Mouse (Mus musculus) G1E-ER4 (cell line): Measurements from ENCODE around the gene Edn3. TPM values are rescaled to one million over a fixed set of nuclear protein-coding genes. Genes with fewer than 3 reads are reported as not detected.

ENCODE experiments used
- GATA1 ChIP-seq: IDR thresholded peaks from one replicate; pipeline ENCODE4 v1.8.0; 2012; ENCODE audit warnings: low read length, inconsistent platforms
- polyA plus RNA-seq: library from polyadenylated mRNA; stranded (reverse); fragments of >175 nt; gene quantifications from 2 replicates; pipeline ENCODE4 v1.2.3, GENCODE M21; 2012

The Edn3 gene
- polyA plus RNA-seq, 1 experiment = not detected

- TF ChIP-seq GATA1 = no peak
These were observed 14.0 kb downstream of the Edn3 start for GRCm38 (mm10) chr2:174774177-174775111.

- no peak for TF ChIP-seq GATA1
These were observed 21.6 kb downstream of the Edn3 start for GRCm38 (mm10) chr2:174782016-174782415.

DNA sequence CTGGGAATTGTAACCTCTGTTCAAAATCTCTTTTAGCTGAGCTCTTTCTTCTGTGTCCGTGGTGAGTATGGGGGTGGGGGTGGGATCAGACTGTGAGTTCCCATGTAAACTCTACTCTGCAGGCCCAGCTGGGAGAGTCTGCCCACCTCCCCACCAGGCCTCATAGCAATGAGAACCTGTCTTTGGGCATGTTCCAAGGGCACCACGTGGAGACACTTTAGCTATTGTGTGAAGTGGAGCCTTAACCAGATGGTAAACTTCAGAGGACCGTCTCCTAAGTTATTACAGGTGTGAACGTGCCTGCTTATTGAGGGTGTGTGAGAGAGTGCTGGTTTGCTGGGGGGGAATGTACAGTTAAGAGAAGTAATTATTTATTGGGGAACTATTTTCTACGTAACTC, 22.5 kb downstream of the Edn3 start:
- TF ChIP-seq GATA1 = no peak

- TF ChIP-seq GATA1 = no peak
These were observed 28.4 kb downstream of the Edn3 start for GRCm38 (mm10) chr2:174788830-174789229.

DNA sequence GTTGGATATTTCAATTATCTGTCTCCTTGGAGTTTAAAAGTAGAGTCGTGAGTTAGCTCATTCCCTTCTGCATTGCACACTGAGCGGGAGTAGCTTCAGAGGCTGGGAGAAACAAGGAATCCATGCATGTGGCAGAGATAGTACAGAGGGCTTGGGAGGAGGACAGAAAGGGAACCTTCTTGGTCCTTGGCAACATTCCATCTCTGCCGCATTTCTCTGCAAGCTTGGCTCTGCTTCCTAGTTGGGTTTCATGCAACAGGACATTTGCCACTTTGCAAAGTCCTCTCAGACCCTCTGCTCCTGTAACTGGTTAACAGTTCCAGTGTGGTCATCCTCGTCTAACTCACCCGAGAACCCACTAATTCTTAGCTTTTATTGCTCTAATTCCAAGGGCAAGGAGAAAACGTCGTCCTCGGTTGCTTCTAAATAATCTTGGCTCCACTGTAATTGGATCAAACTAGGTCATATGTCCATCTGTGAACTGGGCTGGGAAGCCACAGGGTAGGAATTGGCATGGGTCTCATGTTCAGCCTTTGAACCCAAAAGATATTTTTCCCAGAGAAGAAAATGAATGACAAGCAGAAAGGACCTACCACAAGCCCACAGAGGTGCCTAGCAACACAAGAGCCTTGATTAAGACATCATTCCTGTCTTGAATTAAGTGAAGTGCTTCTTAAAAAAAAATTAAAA, 32.2 kb downstream of the Edn3 start:
- TF ChIP-seq GATA1 = no peak

GRCm38 (mm10) chr2:174793181-174793580, 32.8 kb downstream of the Edn3 start:
- TF ChIP-seq GATA1 = no peak

- TF ChIP-seq GATA1 = no peak
These were observed 36.6 kb downstream of the Edn3 start for GRCm38 (mm10) chr2:174796998-174797397.

- no peak for TF ChIP-seq GATA1
These were observed 37.2 kb downstream of the Edn3 start for GRCm38 (mm10) chr2:174797495-174798068.

DNA sequence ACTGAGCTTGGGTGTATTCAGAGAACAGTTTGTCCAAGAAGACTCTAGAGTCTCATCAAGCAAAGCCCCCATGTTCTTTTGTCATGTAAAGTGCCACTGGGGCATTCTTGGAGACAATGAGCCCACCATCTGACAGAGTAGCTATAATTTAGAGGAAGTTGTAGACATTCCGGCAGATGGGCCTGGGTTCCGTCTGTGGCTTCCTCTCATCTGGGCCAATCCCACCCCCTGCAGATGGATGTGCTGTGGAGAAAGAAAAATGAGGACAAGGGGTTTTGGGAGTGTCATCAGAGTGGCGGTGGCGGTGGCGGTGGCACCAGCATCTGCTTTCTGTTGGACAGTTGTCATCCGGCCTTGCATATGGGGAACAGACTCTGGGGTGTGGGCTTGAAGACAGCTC, 42.0 kb downstream of the Edn3 start:
- no peak for TF ChIP-seq GATA1

GRCm38 (mm10) chr2:174803661-174804060, 43.2 kb downstream of the Edn3 start:
- TF ChIP-seq GATA1 = no peak

- TF ChIP-seq GATA1 = no peak
These were observed 47.5 kb downstream of the Edn3 start for GRCm38 (mm10) chr2:174807900-174808299.

DNA sequence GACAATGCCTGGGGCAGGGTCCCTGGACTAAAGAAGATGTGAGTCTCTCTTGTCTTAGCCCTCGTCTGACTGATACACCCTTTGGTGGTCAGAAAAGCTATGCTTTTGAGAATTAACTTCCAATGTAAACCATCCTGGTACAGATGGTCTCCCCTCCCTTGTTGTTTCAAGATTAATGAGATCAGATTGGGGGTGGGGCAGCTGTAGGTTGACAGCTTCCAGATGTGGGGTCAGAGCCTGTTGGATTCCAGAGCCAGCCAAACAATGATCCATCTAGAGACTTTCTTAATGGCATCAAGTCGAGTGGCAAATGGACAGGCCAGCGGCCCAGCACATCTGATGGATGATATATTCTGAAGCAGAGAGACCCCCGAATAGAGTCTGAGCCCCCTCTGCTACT, 48.9 kb downstream of the Edn3 start:
- no peak for TF ChIP-seq GATA1

GRCm38 (mm10) chr2:174813306-174813705, 52.9 kb downstream of the Edn3 start:
- no peak for TF ChIP-seq GATA1

DNA sequence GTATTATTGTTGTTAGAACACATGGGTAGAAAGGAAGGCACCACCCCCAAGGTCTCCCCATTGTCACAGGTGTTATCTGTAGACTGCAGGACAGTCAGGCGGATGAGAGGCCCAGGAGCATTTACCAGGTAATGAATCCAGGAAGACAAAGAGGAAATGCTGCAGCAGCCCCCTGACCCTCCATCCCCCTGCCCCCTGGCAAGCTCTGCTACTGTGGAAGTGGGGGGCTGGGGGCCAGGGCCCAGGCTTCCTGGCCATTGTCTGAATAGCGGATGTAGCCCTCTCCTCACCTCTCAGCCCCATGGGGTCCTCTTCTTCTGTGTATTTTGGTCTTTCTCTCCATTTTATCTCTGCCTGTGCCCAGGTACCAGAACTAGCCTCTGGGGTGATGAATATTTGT, 55.7 kb downstream of the Edn3 start:
- TF ChIP-seq GATA1 = no peak

DNA sequence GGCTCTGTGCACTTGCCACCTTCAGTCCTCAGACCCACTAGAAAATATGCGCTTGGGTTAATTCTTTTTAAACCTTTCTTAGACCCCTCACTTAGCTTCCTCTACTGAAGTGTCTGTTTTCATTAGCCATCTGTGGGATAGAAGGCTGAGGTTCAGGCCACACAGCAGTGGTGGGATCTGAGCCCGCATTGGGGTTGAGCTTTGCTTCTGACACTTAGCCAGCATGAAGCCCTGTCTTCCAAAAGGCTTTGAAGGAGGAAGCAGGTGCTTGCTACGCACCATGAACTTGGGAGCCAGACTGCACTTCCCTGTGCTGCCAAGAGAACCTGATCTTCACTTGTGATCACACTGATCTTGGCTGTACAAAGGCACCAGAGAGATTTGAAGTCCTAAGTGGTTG, 59.9 kb downstream of the Edn3 start:
- no peak for TF ChIP-seq GATA1

DNA sequence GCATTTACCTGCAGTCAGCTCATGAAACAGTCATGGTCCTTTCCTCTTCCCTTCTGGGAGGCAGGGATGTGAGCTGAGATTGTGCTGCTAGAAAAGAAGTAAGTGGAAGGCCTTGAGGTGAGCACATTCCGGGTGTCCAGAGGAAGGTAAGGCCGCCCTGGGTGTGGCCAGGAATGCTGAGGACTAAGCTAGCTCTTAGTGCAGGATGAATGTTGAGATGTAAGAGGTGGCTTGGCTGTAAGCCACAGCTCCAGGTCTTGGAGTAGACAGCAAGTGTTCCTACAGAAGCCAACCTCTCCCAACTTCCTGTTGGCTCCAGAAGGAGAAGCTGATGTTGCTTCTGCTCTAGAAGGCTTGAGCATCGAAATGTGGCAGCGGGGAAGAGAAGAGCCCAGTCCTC, 67.4 kb downstream of the Edn3 start:
- no peak for TF ChIP-seq GATA1
